Mouse (Mus musculus) T-helper 1 cell (primary cell): Measurements from ENCODE around the gene Itgb2l.

Experiments used
- in situ Hi-C: fragments of 300-600 bp; cut with MboI, MseI; formaldehyde crosslinking; loops from one replicate; pipeline ENCODE4 v1.15.1; 2025; ENCODE audit warnings: high pct_unique_total_duplicates

The Itgb2l gene

DNA sequence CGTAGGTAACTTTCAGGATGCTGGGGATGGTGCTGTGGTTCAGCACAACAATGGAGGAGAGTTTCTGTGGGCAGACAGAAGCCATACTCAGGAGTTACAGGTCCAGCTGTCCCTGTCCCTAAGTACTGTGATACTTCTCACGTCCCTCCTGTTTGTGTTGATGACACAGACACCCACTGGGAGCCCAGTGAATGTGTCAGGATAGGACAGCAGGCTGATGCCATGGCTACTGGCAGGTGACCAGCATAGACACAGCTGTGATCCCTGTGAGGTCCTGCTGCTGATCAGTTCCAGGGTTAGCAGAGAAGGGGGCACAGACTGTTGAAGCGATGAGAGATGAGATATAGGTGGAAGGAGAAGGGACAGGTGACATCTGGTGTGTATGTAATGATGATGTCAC is 14.4 kb downstream of the Itgb2l start:
- in situ Hi-C loops, result no loop called here

- in situ Hi-C loops, result no loop called here
Observed at GRCm38 (mm10) chr16:96426671-96427070, 16.7 kb downstream of the Itgb2l start.

DNA sequence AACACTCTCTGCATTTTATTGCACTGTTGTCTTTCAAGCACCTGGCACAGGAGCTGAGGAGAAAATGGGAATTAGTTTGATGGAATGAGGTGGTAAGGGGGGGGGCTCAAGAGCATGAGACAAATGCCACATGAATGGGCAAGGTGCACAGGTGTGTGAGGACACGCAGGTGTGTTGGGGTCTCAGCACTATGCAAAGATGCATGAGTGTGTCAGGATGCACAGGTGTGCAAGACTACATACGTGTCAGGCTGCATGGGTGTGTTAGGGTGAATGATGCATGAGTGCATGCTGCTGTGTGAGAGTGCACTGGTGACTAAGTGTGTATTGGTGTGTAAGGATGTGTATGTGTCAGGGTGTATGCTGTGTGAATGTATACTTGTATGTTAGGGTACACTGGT is 18.4 kb downstream of the Itgb2l start:
- in situ Hi-C loops, result no loop called here

GRCm38 (mm10) chr16:96408064-96408465 is 35.4 kb downstream of the Itgb2l start:
- in situ Hi-C loops, result no loop called here

DNA sequence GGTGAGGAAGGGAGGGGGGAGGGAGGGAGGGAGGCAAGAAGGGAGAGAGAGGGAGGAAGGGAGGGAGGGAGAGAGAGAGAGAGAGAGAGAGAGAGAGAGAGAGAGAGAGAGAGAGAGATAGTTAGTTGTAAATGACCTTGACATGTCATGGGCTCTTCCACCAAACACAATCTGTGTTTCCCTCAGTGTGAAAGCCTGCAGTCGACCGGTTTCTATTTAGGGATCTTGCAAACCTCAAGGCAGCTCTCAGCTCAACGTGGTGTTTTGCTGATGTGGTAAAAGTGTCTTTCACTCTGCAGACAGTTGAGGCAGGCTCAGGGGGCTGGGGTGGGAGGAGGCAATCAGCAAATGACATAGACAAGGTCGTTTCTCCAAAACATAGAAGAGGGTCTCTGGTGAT is 37.1 kb downstream of the Itgb2l start:
- in situ Hi-C loops, result no loop called here

- in situ Hi-C loops, result no loop called here
Observed at GRCm38 (mm10) chr16:96402294-96402693, 41.1 kb downstream of the Itgb2l start.

- in situ Hi-C loops, result no loop called here
Observed at GRCm38 (mm10) chr16:96400046-96400445, 43.4 kb downstream of the Itgb2l start.

DNA sequence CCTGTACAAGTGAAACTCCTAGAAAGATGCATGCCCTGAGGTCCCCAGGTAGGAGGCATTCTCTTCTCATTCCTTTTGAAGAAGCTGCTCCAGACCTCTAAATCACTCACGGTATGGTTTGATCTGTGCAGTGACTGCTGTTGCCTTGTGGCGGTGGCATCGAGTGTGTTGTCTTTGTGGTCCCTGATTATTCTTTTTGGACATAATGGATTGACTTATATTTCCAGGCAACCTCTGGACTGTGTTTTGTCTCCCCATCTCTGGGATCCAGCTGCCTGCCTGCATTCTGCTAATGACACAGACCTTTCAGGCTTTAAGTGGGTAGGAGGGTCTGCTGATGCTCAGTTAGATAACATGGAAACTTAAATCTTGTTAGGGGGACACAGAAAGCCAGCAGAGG is 44.6 kb downstream of the Itgb2l start:
- in situ Hi-C loops, result no loop called here

DNA sequence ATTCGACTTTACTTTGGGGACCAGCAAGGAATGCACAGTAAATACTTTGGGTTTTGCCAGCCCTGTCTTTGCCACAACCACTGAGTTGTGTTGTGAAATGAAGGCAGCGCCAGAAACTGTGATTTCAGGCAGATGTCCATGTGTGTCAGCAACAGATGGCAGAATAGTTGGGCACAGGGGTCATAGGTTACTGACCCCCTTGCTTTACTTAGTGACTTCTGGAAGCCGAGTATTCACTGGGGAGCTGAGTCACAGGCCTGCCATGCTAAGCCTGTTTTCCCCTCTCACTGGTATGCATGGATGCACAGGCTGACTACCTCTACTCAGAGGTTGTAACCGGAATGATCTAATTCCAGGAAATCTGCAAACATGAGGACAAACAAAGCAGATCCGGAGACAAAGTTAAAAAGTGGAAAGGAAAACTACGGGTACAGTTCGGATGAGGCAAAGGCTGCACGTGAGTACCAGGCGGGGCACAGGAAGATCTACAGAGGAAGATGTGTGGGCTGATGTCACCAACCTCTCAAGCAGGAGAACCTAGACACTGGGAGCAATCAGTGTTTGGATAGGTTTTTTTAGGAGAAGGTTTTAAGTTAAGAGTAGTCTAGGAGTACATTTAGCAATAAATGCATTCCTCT is 47.3 kb downstream of the Itgb2l start:
- in situ Hi-C loops, result no loop called here

- in situ Hi-C loops, result no loop called here
Observed at GRCm38 (mm10) chr16:96395516-96395915, 47.9 kb downstream of the Itgb2l start.

- in situ Hi-C loops, result no loop called here
Observed at GRCm38 (mm10) chr16:96391070-96391469, 52.3 kb downstream of the Itgb2l start.

- in situ Hi-C loops, result no loop called here
Observed at GRCm38 (mm10) chr16:96388481-96388880, 54.9 kb downstream of the Itgb2l start.

DNA sequence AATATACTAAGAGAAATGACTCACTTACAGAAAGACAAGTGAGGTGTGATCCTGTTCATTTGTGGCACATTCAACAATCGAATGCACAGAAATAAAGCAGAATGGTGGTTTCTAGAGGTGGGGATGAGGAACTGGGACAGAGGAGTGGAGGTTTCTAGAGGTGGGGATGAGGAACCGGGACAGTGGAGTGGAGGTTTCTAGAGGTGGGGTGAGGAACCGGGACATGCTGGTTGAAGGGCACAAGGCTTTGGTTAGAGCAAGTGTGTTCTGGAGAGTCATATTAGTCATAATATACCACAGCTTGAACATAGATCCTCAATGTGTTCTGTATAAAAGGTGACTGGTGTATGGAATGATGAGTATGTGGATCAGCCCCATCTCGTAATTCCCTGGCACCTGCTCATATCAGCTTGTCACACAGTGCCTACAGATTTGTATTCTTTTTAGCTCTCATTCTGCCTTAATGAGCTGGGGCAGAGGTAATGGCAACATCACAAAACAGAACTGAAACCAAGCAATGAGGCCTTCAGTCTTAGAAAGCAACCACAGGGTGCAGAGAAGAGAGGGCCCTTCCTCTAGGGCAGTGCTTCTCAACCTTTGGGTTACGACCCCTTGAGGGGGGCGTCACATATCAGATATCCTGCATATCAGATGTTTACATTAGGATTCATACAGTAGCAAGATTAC is 55.6 kb downstream of the Itgb2l start:
- in situ Hi-C loops, result no loop called here

DNA sequence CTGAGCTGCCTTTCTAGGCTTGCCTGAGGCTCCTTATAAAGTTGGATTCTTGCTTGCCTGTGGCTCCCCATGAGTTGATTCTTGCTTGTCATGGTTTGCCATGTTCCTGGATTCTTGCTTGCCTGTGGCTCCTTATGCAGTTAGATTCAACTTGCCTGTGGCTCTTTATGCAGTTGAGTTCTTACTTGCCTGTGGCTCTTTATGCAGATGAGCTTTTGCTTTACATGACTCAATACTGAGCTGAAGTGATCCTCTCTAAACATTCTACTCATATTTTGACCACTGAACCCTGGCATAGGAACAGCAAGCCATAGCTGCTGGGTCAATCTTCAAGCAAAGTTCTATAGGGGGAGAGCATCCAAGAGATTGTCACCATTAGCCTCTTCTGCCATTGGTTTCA is 58.7 kb downstream of the Itgb2l start:
- in situ Hi-C loops, result loop anchor here (5.0 kb wide), 1 partner anchor 62 kb away; no protein-coding TSS in a partner anchor

GRCm38 (mm10) chr16:96382496-96383181 is 60.8 kb downstream of the Itgb2l start:
- in situ Hi-C loops, result loop anchor here (5.0 kb wide), 1 partner anchor 60 kb away; no protein-coding TSS in a partner anchor

- in situ Hi-C loops, result loop anchor here (5.0 kb wide), 1 partner anchor 59 kb away; no protein-coding TSS in a partner anchor
Observed at GRCm38 (mm10) chr16:96381435-96381834, 62.0 kb downstream of the Itgb2l start.

DNA sequence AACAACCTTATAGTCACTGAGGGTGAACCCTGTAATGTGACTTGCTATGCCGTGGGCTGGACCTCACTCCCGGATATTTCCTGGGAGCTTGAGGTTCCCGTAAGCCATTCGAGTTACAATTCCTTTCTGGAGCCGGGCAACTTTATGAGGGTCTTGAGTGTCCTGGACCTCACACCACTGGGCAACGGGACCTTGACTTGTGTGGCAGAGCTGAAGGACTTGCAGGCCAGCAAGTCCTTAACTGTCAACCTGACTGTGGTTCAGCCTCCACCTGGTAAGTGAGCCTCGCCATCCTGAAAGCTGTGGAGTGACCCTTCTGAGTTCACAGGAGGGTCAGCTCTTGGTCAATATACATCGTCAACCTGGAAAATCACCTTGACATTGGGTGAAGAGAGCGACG is 65.3 kb downstream of the Itgb2l start:
- in situ Hi-C loops, result no loop called here

GRCm38 (mm10) chr16:96376342-96376741 is 67.1 kb downstream of the Itgb2l start:
- in situ Hi-C loops, result no loop called here

DNA sequence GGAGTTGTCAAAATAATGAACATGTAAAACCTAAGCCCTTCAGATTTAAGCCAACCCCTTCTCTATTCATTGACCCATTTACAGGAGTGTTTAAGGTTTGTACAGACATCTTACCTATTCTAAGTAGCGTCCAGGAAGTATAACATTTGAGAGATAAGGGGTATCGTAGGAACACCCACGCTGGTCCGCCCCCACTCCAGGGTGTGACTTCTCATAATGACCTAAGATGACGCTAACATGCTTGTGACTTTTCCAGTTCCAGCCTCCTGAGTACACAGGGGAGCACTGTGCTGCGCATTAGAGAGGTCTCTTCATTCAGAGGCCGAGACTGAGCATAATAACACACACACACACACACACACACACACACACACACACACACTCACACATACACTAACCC is 67.9 kb downstream of the Itgb2l start:
- in situ Hi-C loops, result no loop called here

DNA sequence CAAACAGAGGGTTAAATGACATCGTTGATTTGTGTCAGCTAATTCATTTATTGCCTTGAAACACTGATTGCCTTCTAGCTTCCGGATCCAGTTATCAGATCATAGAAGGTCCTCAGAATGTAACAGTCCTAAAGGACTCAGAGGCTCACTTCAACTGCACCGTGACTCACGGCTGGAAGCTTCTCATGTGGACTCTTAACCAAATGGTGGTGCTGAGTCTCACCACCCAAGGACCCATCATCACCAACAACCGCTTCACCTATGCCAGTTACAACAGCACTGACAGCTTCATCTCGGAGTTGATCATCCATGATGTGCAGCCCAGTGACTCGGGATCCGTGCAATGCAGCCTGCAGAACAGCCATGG is 70.7 kb downstream of the Itgb2l start:
- in situ Hi-C loops, result no loop called here
